Mouse (Mus musculus) olfactory bulb, adult 2 months (tissue): ENCODE data around the gene Pou2f1. TPM values are rescaled to one million over a fixed set of nuclear protein-coding genes. Genes with fewer than 3 reads are reported as not detected.

Experiments used
- H3K27ac ChIP-seq: fragments of 200-500 bp; 2 replicates; pipeline ENCODE4 v1.5.1; 2012; ENCODE audit warnings: low read depth, low read length; ENCODE audit not compliant: insufficient read depth
- H3K4me1 ChIP-seq: fragments of 200-500 bp; 2 replicates; pipeline ENCODE4 v1.6.1; 2012; ENCODE audit warnings: low read length; ENCODE audit not compliant: control insufficient read depth, insufficient read depth
- H3K4me3 ChIP-seq: fragments of 200-500 bp; 2 replicates; pipeline ENCODE4 v1.5.1; 2012; ENCODE audit warnings: mild to moderate bottlenecking, low read depth, low read length, moderate library complexity; ENCODE audit not compliant: insufficient read depth
- CTCF ChIP-seq: fragments of 200-500 bp; IDR thresholded peaks from 2 replicates; pipeline ENCODE4 v1.5.1; 2012; ENCODE audit warnings: low read depth, mild to moderate bottlenecking, low read length, moderate library complexity; ENCODE audit not compliant: insufficient read depth
- POLR2A ChIP-seq: fragments of 200-500 bp; IDR thresholded peaks from 2 replicates; pipeline ENCODE4 v1.6.1; 2012; ENCODE audit warnings: mild to moderate bottlenecking, low read depth, low read length, moderate library complexity; ENCODE audit not compliant: insufficient read depth
- WGBS: fragments of 180-500 bp; shearing (Covaris S2); methylation state at CpG from one replicate; pipeline ENCODE4 v1.1.7; 2018; 5-methylcytosine and 5-hydroxymethylcytosine counted together
- polyA plus RNA-seq: library from polyadenylated mRNA; stranded (reverse); fragments of >200 nt; gene quantifications from 2 replicates; pipeline ENCODE4 v1.2.4, GENCODE M21; 2012; ENCODE audit warnings: low replicate concordance; ENCODE audit not compliant: missing spikeins, insufficient read depth, insufficient read length

Pou2f1 gene
- polyA plus RNA-seq, 1 experiment = not detected

DNA sequence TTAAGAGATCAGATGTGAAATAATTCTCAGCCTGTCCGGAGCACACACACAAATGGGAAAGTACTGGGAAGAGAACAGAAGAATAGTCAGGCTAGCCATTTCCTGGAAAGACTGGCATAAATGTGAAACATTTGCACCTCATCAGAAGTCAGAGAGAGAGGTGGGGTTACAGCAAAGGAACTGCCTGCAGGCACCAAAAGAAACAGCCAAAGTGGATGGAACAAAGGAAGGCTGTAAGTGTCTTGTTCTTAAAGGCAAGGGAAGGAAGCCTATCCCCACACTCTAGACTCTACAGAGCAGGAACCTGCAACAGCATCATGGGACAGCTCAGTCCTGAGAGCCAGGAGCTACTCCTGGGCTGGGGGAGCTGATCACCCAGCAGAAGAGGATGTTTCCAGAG, 39.0 kb upstream of the Pou2f1 start:
- TF ChIP-seq POLR2A (no peak), CTCF (no peak)
- Histone ChIP-seq H3K4me3 (no peak overlapping the region), H3K4me1 (peaks cover 22% of the 10 kb centered on the region), H3K27ac (no peak overlapping the region)
- 76% methylated on average over 1 of the region's 1 CpGs for WGBS

DNA sequence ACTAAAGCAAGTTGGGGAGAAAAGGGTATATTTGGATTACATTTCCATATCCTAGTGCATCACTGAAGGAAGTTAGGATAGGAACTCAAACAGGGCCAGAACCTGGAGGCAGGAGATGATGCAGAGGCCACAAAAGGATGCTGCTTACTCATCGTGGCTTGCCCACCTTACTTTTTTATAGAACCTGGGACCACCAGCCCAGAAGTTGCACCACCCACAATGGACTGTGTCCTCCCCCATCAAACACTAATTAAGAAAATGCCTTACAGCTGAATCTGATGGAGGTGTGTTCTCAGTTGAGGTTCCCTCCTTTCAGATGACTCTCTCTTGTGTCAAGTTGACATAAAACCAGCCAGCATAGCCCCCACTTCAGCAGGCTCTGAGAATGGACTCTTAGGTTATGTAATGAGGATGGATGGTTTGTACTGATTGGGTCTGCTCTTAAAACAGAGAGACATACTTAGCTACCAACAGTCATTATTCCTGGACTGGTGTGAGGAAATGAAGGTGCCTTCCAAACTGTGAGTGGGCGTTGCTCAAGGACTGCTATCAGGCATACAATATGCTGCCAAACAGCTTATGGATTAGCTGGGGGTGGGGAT, 36.4 kb upstream of the Pou2f1 start:
- WGBS = 72% methylated on average over 2 of the region's 2 CpGs

DNA sequence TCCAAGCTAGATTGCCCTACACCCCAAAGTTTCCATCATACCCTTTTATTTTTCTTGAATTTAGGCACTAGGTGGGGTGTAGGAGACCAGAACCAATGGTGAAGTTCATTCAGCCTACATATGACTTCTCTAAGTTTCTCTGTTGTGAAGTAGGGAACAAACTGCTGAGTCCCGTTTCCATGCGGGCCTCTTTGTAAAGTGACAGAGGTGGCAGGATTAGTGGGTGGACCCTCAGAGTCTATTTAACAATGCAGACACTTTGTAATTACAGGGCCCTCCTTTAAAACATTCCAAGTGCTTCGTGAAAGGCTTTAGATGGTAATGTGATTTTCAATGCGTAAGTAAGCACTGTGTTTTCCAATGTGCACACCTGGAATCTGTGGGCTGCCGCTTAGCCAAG, 32.6 kb upstream of the Pou2f1 start:
- H3K4me1 ChIP-seq = peaks cover 2% of the 10 kb centered on the region
- H3K4me3 ChIP-seq = no peak overlapping the region
- no peak overlapping the region for H3K27ac ChIP-seq
- no peak for TF ChIP-seq CTCF
- TF ChIP-seq POLR2A = no peak
- WGBS = 21% methylated on average over 5 of the region's 5 CpGs

More for the DNA sequence above, 36.4 kb upstream of the Pou2f1 start:
- Histone ChIP-seq H3K27ac (no peak overlapping the region), H3K4me1 (peaks cover 9% of the 10 kb centered on the region), H3K4me3 (no peak overlapping the region)
- TF ChIP-seq POLR2A (no peak), CTCF (no peak)

DNA sequence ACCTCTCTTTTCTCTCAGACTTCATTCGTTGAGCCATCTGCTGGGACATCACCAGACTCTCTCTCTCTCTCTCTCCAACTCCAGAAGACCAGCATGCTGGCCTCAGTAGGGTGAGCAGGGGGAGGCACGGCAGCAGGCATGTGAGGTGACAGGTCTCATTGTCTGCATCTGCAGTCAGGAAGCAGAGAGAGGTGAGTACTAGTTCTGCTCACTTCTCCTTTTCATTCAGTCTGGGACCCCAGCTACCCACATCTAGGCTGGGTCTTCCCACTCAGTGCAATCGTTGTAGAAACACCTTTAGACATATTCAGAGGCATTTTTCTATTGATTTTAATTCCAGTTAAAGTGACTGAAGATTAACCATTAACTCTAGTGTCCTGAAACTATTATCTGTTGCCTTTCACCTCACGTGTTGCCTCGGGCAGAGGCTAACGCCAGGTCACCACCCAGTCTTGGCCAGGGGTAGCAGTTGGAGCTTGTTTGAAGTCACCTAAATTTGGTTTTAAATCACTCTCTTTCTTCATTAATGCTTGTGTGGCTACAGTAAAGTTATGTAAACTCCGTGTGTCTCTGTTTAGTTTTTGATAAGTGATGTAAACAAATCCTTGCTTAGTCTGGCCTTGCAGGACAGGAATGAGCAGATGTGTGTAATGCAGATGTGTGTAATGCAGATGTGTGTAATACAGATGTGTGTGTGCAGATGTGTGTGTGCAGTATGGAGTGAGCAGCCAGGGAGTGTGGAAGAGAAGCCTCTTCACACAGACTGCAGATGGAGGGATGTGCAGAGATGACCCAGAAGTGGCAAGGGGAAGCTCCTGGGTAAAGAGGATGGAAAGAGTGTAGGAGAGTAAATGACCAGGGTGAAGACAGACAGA, 29.4 kb upstream of the Pou2f1 start:
- H3K27ac ChIP-seq = no peak overlapping the region
- H3K4me3 ChIP-seq = no peak overlapping the region
- TF ChIP-seq POLR2A = no peak
- no peak for TF ChIP-seq CTCF
- 88% methylated on average over 7 of the region's 7 CpGs for WGBS
- peaks cover 2% of the 10 kb centered on the region for H3K4me1 ChIP-seq

DNA sequence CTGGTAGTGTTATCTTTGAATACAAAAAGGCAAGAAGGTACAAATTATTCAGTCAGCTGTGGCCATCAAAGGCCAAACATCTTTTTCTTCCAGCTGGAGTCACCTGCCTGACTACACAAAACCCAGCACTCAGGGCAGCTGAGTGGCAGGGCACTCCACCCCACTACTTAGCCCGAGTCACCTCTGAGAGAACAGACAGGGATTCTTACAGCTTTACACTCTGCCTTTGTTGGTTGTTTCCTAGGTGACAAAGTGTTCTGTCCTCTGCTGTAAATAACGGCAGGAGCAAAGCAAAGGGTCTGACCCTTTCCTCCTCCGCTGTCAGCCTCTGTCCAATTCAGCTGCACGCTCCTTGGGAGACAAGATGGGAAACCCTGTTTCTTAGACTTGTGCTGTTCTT, 21.5 kb upstream of the Pou2f1 start:
- TF ChIP-seq CTCF = no peak
- no peak for TF ChIP-seq POLR2A
- H3K4me1 ChIP-seq = no peaks in the 10 kb centered on the region
- H3K4me3 ChIP-seq = no peak overlapping the region
- H3K27ac ChIP-seq = no peak overlapping the region
- WGBS = 70% methylated on average over 4 of the region's 4 CpGs

DNA sequence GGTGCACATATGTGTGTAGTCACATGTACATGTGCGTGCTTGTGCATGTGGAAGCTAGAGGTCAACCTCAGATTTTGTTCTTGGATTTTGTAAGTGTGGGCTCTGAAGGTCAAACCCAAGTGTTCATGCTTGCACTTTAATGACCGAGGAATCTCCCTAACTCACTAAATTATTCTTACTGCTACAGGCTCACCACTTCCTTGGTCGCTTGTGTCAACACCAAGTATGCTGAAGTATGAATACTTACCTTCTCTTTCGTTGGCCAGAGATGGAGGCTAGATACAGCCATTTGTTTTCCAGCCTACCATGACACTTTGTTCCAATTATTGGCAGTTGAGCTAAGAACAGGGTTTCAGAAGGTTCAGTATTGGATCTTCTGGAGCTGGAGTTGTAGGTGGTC, 14.7 kb upstream of the Pou2f1 start:
- Histone ChIP-seq H3K4me1 (no peaks in the 10 kb centered on the region), H3K27ac (no peak overlapping the region), H3K4me3 (no peak overlapping the region)
- WGBS = 98% methylated on average over 4 of the region's 4 CpGs
- no peak for TF ChIP-seq CTCF
- no peak for TF ChIP-seq POLR2A

DNA sequence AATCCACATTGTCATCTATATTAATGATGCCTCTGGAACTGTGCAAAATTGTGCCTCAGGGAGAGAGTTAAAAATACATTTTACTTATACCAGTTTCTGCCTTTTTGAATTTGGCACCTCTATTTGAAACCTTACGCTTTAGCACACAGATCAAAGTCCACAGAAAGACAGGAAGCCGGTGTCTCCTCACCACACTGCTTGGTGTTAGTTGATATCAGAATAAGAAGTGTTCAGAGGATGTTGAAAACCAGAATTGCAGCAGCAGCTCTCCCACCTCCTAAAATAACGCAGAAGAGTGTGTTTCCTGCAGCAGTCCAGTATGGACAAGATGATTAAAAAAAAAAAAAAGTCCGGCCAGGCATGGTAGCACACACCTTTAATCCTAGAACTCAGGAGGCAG, 13.8 kb upstream of the Pou2f1 start:
- no peak overlapping the region for H3K27ac ChIP-seq
- H3K4me1 ChIP-seq = no peaks in the 10 kb centered on the region
- no peak for TF ChIP-seq CTCF
- TF ChIP-seq POLR2A = no peak
- 79% methylated on average over 4 of the region's 4 CpGs for WGBS
- H3K4me3 ChIP-seq = no peak overlapping the region

DNA sequence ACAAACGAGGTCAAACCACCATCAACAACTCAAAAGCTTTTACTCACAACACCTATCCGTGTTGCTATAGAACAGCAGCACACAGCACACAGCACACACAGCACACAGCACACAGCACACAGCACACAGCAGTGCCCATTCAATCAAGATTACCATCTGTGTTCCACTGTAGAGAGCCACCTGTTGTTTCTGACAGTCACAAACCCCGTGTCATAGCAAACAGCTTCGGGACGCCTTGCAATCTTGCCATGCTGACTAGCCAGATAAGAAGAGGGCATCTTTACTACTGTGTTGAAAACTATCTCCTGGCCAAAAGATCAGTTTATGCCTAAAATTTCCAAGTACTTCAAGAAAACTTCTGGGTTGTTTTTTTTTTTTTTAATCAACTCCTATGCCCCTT, 12.1 kb upstream of the Pou2f1 start:
- TF ChIP-seq POLR2A (no peak), CTCF (no peak)
- no peaks in the 10 kb centered on the region for H3K4me1 ChIP-seq
- WGBS = 83% methylated on average over 5 of the region's 5 CpGs
- no peak overlapping the region for H3K4me3 ChIP-seq
- no peak overlapping the region for H3K27ac ChIP-seq

DNA sequence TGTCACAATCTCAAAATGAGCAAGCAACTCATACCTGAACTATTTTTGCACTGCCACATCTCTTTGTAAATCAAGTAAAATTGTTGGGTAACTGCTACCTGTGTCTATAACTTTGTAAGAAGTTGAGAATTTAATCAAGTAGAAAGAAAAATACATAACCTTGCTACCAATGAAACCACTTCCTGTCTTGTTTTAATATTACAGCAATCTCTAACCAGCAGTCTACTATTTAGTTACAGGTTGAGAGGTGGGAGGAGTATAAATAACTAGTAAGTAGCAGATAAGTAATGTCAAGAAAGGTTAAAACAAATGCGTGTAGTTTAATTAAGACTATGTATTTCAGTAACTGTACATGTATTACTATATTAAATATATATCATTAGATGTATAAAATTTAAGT, 7.6 kb upstream of the Pou2f1 start:
- TF ChIP-seq CTCF = no peak
- TF ChIP-seq POLR2A = no peak
- WGBS = 96% methylated on average over 1 of the region's 1 CpGs
- no peak overlapping the region for H3K27ac ChIP-seq
- no peaks in the 10 kb centered on the region for H3K4me1 ChIP-seq
- H3K4me3 ChIP-seq = no peak overlapping the region
